Mouse (Mus musculus) stomach, embryonic 16.5 days (tissue): ENCODE measurements around the gene Stxbp1. TPM values are rescaled to one million over a fixed set of nuclear protein-coding genes. Genes with fewer than 3 reads are reported as not detected.

ENCODE experiments used
- ATAC-seq: fragments of 200-750 bp; cut with Nextera tagmentation; 2 replicates; pipeline ENCODE4 v1.8.0; 2017; ENCODE audit warnings: moderate number of reproducible peaks, moderate TSS enrichment; ENCODE audit not compliant: insufficient read depth, low FRiP score
- H3K27ac ChIP-seq: fragments of 300-500 bp; sonication (generic); 2 replicates; pipeline ENCODE4 v1.5.1; 2014; ENCODE audit warnings: low read length
- H3K27me3 ChIP-seq: fragments of 300-500 bp; sonication (generic); 2 replicates; pipeline ENCODE4 v1.6.1; 2014; ENCODE audit warnings: low read length, control low read depth, mixed read lengths; ENCODE audit not compliant: control insufficient read depth, insufficient read depth
- H3K36me3 ChIP-seq: fragments of 300-500 bp; sonication (generic); 2 replicates; pipeline ENCODE4 v1.6.1; 2014; ENCODE audit warnings: low read length; ENCODE audit not compliant: control insufficient read depth, insufficient read depth
- H3K4me1 ChIP-seq: fragments of 300-500 bp; sonication (generic); 2 replicates; pipeline ENCODE4 v1.6.1; 2014; ENCODE audit warnings: low read length, control low read depth, mixed read lengths; ENCODE audit not compliant: control insufficient read depth, insufficient read depth
- H3K4me2 ChIP-seq: fragments of 300-500 bp; sonication (generic); 2 replicates; pipeline ENCODE4 v1.6.1; 2014; ENCODE audit warnings: low read depth, low read length, mixed read lengths
- H3K4me3 ChIP-seq: fragments of 300-500 bp; sonication (generic); replicated peaks from 2 replicates; pipeline ENCODE4 v1.5.1; 2014; ENCODE audit warnings: mild to moderate bottlenecking, low read length
- H3K9ac ChIP-seq: fragments of 300-500 bp; sonication (generic); 2 replicates; pipeline ENCODE4 v1.6.1; 2014; ENCODE audit warnings: low read length
- H3K9me3 ChIP-seq: fragments of 300-500 bp; sonication (generic); replicated peaks from 2 replicates; pipeline ENCODE4 v1.6.1; 2016; ENCODE audit warnings: low read length, control low read depth; ENCODE audit not compliant: control insufficient read depth
- WGBS: fragments of 180-500 bp; shearing (Covaris S2); extraction: QIAGEN DNeasy Blood & Tissue Kit; methylation state at CpG from one replicate; pipeline ENCODE4 v1.1.7; 2014; 5-methylcytosine and 5-hydroxymethylcytosine counted together
- polyA plus RNA-seq: library from polyadenylated mRNA; unstranded; fragments of >200 nt; fragmentation: Nextera tagmentation; extraction: Ambion mirVana; gene quantifications from 2 replicates; pipeline ENCODE4 v1.2.1, GENCODE M21; 2015

The Stxbp1 gene
- polyA plus RNA-seq = 20.8 and 23.2 TPM in 2 replicates

GRCm38 (mm10) chr2:32846805-32847467, at the start of gene Stxbp1:
Gene Stxbp1, minus strand, starts transcription at chr2:32847245.
- Histone ChIP-seq H3K27me3 (no peaks in the 10 kb centered on the region), H3K36me3 (no peaks in the 10 kb centered on the region), H3K27ac (peak within 1 kb of the TSS; percentile 74), H3K4me3 (peak within 1 kb of the TSS; percentile 73), H3K4me1 (0 out of 2 replicates have a peak, but pooled peaks cover 3% of the 10 kb centered on the region), H3K4me2 (peak within 1 kb of the TSS; percentile 85), H3K9me3 (no peaks in the 10 kb centered on the region), H3K9ac (peak within 1 kb of the TSS; percentile 78)
- under 1% methylated on average over 74 of the region's 78 CpGs for WGBS
- ATAC-seq = peak; percentile 94

DNA sequence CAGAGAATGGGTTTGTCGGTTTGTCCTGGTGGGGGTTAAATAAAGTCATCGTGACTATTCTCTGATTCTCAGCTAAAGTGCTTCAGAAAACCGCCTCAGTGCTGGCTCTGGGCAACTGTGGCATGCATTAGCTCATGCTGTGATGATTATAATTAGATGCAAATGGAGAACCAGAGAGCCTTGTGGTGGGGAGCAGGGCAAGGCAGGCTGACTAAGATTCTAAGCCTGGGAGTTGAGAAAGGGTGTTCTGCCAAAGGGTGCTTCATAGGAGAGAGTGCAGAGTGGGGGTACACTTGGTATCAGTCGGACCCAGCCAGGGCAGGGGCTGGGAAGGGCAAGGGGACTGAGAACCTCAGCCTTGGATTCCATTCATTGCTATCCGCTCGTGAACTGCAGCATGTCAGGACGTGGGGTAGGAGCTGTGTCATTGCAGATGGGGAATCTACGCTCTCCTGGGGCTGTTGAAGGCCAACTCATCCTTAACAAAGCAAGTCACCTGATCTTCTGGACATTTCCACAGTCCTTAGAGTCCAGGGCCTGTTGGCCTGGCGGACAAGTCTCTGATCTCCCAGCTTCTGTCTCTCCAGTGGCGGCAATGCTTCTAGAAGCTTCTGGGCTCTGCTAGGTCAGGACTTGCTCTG, 49.6 kb upstream of the Stxbp1 start:
- H3K4me1 ChIP-seq = peaks cover 62% of the 10 kb centered on the region

DNA sequence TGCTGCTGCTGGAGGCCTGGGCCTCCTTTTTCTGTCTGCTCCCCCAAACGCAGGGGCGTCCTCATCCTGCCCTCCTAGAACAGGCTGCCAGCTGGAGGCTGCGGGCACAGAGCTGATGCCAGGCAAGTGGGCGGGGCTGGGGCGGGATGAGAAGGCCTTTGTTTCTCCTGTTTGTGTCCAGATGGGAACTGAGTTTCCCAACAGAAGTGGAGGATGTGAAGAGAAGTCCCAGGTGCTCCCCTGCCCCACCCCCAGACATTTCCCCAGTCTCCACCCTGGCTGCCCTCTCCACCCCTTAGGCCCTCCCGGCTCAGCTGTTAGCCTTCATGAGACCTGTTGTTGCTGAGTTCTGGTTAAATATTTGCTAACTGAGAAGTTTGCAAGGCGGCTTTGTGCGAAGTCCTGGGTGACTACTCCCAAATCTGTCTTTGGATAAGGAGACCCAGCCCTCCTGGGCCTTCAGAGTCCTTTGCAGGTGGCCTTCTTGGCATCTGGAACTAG, 48.6 kb upstream of the Stxbp1 start:
- Histone ChIP-seq H3K4me3 (no peak overlapping the region), H3K4me1 (peaks cover 65% of the 10 kb centered on the region), H3K27ac (peak overlapping the region; percentile 81), H3K9me3 (no peaks in the 10 kb centered on the region), H3K36me3 (no peaks in the 10 kb centered on the region), H3K4me2 (peak overlapping the region; percentile 28), H3K9ac (peak overlapping the region; percentile 54), H3K27me3 (no peaks in the 10 kb centered on the region)
- WGBS = 34% methylated on average over 8 of the region's 8 CpGs
- peak; percentile 68 for ATAC-seq

More for the DNA sequence above, 49.6 kb upstream of the Stxbp1 start:
- WGBS = 58% methylated on average over 10 of the region's 10 CpGs
- Histone ChIP-seq H3K9ac (peak overlapping the region; percentile 54; the same call in 1 of the 2 replicates), H3K4me2 (peak overlapping the region; percentile 28; the same call in 1 of the 2 replicates), H3K9me3 (no peaks in the 10 kb centered on the region), H3K27me3 (no peaks in the 10 kb centered on the region), H3K27ac (peak overlapping the region; percentile 81), H3K4me3 (no peak overlapping the region), H3K36me3 (no peaks in the 10 kb centered on the region)
- ATAC-seq = no peak

GRCm38 (mm10) chr2:32894097-32894496, 47.1 kb upstream of the Stxbp1 start:
- 53% methylated on average over 2 of the region's 2 CpGs for WGBS
- Histone ChIP-seq H3K36me3 (no peaks in the 10 kb centered on the region), H3K27ac (peak overlapping the region; percentile 81), H3K4me3 (no peak overlapping the region), H3K27me3 (no peaks in the 10 kb centered on the region), H3K9me3 (no peaks in the 10 kb centered on the region), H3K4me1 (peaks cover 59% of the 10 kb centered on the region), H3K4me2 (no peak overlapping the region), H3K9ac (no peak overlapping the region)
- no peak for ATAC-seq

DNA sequence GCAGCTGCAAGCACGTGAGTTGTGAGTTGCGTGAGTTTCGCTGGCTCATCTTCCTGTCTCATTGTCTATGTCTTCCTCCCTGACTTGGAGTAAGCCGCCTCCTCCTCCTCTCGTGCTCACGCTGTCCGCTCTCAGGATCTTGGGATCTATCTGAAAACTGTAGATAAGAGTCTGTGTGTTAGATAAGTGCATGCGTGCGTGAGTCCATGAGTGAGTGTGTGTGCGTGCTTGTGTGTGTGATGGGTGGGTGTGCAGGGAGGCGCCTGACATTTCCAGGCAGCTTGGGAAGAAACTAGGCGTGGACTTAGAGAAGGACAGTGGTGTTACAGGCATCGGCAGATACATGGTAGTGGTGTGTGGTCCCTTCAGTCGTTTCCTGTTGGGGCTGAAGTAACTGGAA, 45.4 kb upstream of the Stxbp1 start:
- peak overlapping the region; percentile 86; the same call in 1 of the 2 replicates for H3K27ac ChIP-seq
- no peaks in the 10 kb centered on the region for H3K27me3 ChIP-seq
- peaks cover 57% of the 10 kb centered on the region for H3K4me1 ChIP-seq
- no peak overlapping the region for H3K4me3 ChIP-seq
- H3K36me3 ChIP-seq = no peaks in the 10 kb centered on the region
- no peak overlapping the region for H3K4me2 ChIP-seq
- WGBS = 76% methylated on average over 14 of the region's 14 CpGs
- H3K9ac ChIP-seq = no peak overlapping the region
- no peak for ATAC-seq
- no peaks in the 10 kb centered on the region for H3K9me3 ChIP-seq

DNA sequence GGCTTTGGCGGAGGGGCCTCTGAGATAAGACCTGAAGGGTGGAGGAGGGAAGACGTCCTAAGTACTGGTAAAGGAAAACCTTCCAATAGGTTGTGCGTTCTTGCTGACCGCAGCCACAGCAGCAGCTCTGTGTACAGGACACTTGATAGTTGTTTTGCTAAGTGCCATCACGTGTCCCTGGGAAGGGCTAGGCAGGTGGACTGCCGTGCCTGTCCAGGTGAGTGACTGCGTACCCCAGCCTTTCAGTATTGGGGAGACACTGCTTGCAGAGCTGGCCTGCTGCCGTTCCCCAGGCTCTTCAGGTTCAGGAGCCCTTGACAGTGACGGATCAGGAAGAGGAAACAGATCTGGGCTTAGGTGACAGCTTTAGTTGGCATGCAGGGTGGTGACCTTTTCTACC, 44.2 kb upstream of the Stxbp1 start:
- peaks cover 55% of the 10 kb centered on the region for H3K4me1 ChIP-seq
- no peaks in the 10 kb centered on the region for H3K36me3 ChIP-seq
- peak overlapping the region; percentile 86 for H3K27ac ChIP-seq
- H3K27me3 ChIP-seq = no peaks in the 10 kb centered on the region
- no peak overlapping the region for H3K4me2 ChIP-seq
- H3K9me3 ChIP-seq = no peaks in the 10 kb centered on the region
- no peak overlapping the region for H3K9ac ChIP-seq
- ATAC-seq = no peak
- 42% methylated on average over 9 of the region's 9 CpGs for WGBS
- H3K4me3 ChIP-seq = no peak overlapping the region

GRCm38 (mm10) chr2:32890280-32890679, 43.2 kb upstream of the Stxbp1 start:
- WGBS = 71% methylated on average over 3 of the region's 3 CpGs
- Histone ChIP-seq H3K9me3 (no peaks in the 10 kb centered on the region), H3K4me2 (no peak overlapping the region), H3K4me1 (peaks cover 45% of the 10 kb centered on the region), H3K36me3 (no peaks in the 10 kb centered on the region), H3K9ac (peak overlapping the region; percentile 44; the same call in 1 of the 2 replicates), H3K27me3 (no peaks in the 10 kb centered on the region), H3K27ac (peak overlapping the region; percentile 86), H3K4me3 (no peak overlapping the region)
- no peak for ATAC-seq

DNA sequence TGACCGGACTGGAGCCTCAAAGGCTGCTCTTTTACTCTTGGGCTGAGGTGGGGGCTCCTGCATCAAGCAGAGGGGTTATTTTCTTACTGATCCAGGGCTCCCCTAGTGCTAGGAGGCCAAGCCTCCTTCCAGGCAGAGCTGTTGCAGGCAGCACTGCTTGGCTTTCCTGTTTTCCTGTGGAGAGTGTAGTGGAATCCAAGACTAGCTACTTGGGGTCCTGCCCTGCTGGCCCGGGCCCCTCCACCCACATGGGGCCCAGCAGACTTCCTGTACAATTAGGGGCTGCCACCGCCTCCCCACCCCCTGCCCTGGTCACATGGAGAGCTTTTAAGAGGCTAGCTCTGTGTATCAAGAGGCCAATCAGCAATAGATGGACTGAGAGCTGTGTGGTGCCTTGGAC, 41.5 kb upstream of the Stxbp1 start:
- Histone ChIP-seq H3K4me3 (no peak overlapping the region), H3K27ac (peak overlapping the region; percentile 86), H3K4me2 (0 out of 2 replicates have a peak overlapping the region, but pooled peaks have one; percentile 6), H3K36me3 (no peaks in the 10 kb centered on the region; the same call in 1 of the 2 replicates), H3K4me1 (peaks cover 48% of the 10 kb centered on the region), H3K9ac (peak overlapping the region; percentile 65), H3K27me3 (no peaks in the 10 kb centered on the region), H3K9me3 (no peaks in the 10 kb centered on the region)
- WGBS = 29% methylated on average over 3 of the region's 3 CpGs
- no peak for ATAC-seq

GRCm38 (mm10) chr2:32888029-32888428, 41.0 kb upstream of the Stxbp1 start:
- Histone ChIP-seq H3K9me3 (no peaks in the 10 kb centered on the region), H3K4me1 (peaks cover 48% of the 10 kb centered on the region), H3K27me3 (no peaks in the 10 kb centered on the region), H3K4me2 (0 out of 2 replicates have a peak overlapping the region, but pooled peaks have one; percentile 6), H3K36me3 (no peaks in the 10 kb centered on the region; the same call in 1 of the 2 replicates), H3K27ac (peak overlapping the region; percentile 86), H3K4me3 (no peak overlapping the region), H3K9ac (peak overlapping the region; percentile 65)
- peak; percentile 34; the same call in 1 of the 2 replicates for ATAC-seq
- 17% methylated on average over 9 of the region's 9 CpGs for WGBS
